In genomic region chr13:91365270-91365952, GRCm38 (mm10) we compare ENCODE assay signal across 9 mouse cellular contexts.
DNase-seq lines count a peak whose midpoint lies in the region; ATAC-seq and TF ChIP-seq lines count a peak whose summit lies in the region.
"Had no signal": no experiment of that assay in that cellular context is flagged by ENCODE, and none has a peak within 500 bp of the region (broad histone marks: within the 10 kb centered on the region; RNA-seq: fewer than 3 reads in every experiment).

No protein-coding gene starts in this region.

- peak; percentile 98 for DNase-seq in heart, adult 11 months
- no peak for DNase-seq in embryonic facial prominence, embryonic 10.5 days (ENCODE audit: low spot score)
- DNase-seq in heart, adult 2 months: peak; percentile 88 to 90
- no peak for DNase-seq in limb, embryonic 10.5 days (ENCODE audit: low spot score)
- DNase-seq in ovary, adult 18-20 months (ENCODE audit: low spot score): peak; percentile 85
- no peak for DNase-seq in thymus, postnatal 36 days

- no peak for TF ChIP-seq POLR2A in heart, adult 2 months (IDR thresholded peaks at IDR 0.05; ENCODE audit: insufficient read depth, low read depth, low read length)

- H3K9ac ChIP-seq in heart, embryonic 11.5 days (ENCODE audit: low read depth, low read length): no peak overlapping the region
- H3K9ac ChIP-seq in heart, adult 2 months (ENCODE audit: low read depth, low read length): no peak overlapping the region
- H3K9ac ChIP-seq in kidney, embryonic 15.5 days: no peak overlapping the region

- H3K27me3 ChIP-seq in heart, embryonic 11.5 days (ENCODE audit: control insufficient read depth, insufficient read depth, low read length): no peaks in the 10 kb centered on the region
- H3K27me3 ChIP-seq in embryonic facial prominence, embryonic 10.5 days (replicated peaks; ENCODE audit: low read depth, poor library complexity, severe bottlenecking): no peaks in the 10 kb centered on the region
- H3K27me3 ChIP-seq in heart, adult 2 months (ENCODE audit: control insufficient read depth, insufficient read depth, low read length): no peaks in the 10 kb centered on the region
- H3K27me3 ChIP-seq in kidney, embryonic 15.5 days: no peaks in the 10 kb centered on the region
- no peaks in the 10 kb centered on the region for H3K27me3 ChIP-seq in limb, embryonic 10.5 days (ENCODE audit: low read depth, poor library complexity, severe bottlenecking)

- no peaks in the 10 kb centered on the region for H3K79me2 ChIP-seq in heart, adult 2 months (replicated peaks; ENCODE audit: control insufficient read depth, insufficient read depth, low read length)

- WGBS in heart, embryonic 11.5 days (ENCODE audit: insufficient replicate concordance): 48% methylated on average over 2 of the region's 2 CpGs
- 74% methylated on average over 2 of the region's 2 CpGs for WGBS in embryonic facial prominence, embryonic 10.5 days
- WGBS in heart, adult 2 months: 45% methylated on average over 2 of the region's 2 CpGs
- WGBS in kidney, embryonic 15.5 days: 67% methylated on average over 2 of the region's 2 CpGs
- WGBS in limb, embryonic 10.5 days: 84% methylated on average over 2 of the region's 2 CpGs

- no peaks in the 10 kb centered on the region for H3K36me3 ChIP-seq in heart, embryonic 11.5 days (ENCODE audit: control insufficient read depth, insufficient read depth, low read length)
- H3K36me3 ChIP-seq in embryonic facial prominence, embryonic 10.5 days (replicated peaks): no peaks in the 10 kb centered on the region
- H3K36me3 ChIP-seq in heart, adult 2 months (ENCODE audit: control insufficient read depth, insufficient read depth, low read length): no peaks in the 10 kb centered on the region
- no peaks in the 10 kb centered on the region for H3K36me3 ChIP-seq in kidney, embryonic 15.5 days
- no peaks in the 10 kb centered on the region for H3K36me3 ChIP-seq in limb, embryonic 10.5 days

- no peaks in the 10 kb centered on the region for H3K9me3 ChIP-seq in heart, embryonic 11.5 days (replicated peaks; ENCODE audit: control insufficient read depth, low read length)
- no peaks in the 10 kb centered on the region for H3K9me3 ChIP-seq in embryonic facial prominence, embryonic 10.5 days
- H3K9me3 ChIP-seq in kidney, embryonic 15.5 days (replicated peaks): no peaks in the 10 kb centered on the region
- H3K9me3 ChIP-seq in limb, embryonic 10.5 days (replicated peaks): no peaks in the 10 kb centered on the region

- no peak overlapping the region for H3K4me3 ChIP-seq in heart, embryonic 11.5 days (ENCODE audit: low read depth, low read length)
- H3K4me3 ChIP-seq in embryonic facial prominence, embryonic 10.5 days: no peak overlapping the region
- no peak overlapping the region for H3K4me3 ChIP-seq in heart, adult 2 months
- no peak overlapping the region for H3K4me3 ChIP-seq in kidney, embryonic 15.5 days (replicated peaks)
- no peak overlapping the region for H3K4me3 ChIP-seq in limb, embryonic 10.5 days
- H3K4me3 ChIP-seq: erythroblast, embryonic 14.5 days had no signal

- no peak overlapping the region for H3K27ac ChIP-seq in heart, embryonic 11.5 days (ENCODE audit: low read depth, low read length)
- H3K27ac ChIP-seq in embryonic facial prominence, embryonic 10.5 days (replicated peaks): peak overlapping the region; percentile 63
- H3K27ac ChIP-seq in heart, adult 2 months: no peak overlapping the region
- no peak overlapping the region for H3K27ac ChIP-seq in kidney, embryonic 15.5 days
- peak overlapping the region; percentile 67; the same call in 1 of the 2 replicates for H3K27ac ChIP-seq in limb, embryonic 10.5 days

- TF ChIP-seq CTCF in heart, adult 2 months (IDR thresholded peaks at IDR 0.05): peak; percentile 43

- no peak for ATAC-seq in heart, embryonic 11.5 days (replicated peaks; ENCODE audit: insufficient number of reproducible peaks, low FRiP score, low TSS enrichment)
- peak; percentile 48; the same call in 1 of the 2 replicates for ATAC-seq in kidney, embryonic 15.5 days (replicated peaks; ENCODE audit: low FRiP score)

- intact Hi-C loops in heart, adult 2 months (cut with DNase I): loop anchor here (5.0 to 10.0 kb wide), 3 partner anchors 143 to 401 kb away; partner anchors contain the start of gene Atg10

- no peak for TF ChIP-seq EP300 in heart, adult 2 months (IDR thresholded peaks at IDR 0.05; ENCODE audit: insufficient read depth, low read depth, low read length)

- H3K4me1 ChIP-seq in heart, embryonic 11.5 days (ENCODE audit: control insufficient read depth, insufficient read depth, low read length): peaks cover 20% of the 10 kb centered on the region
- peaks cover 30% of the 10 kb centered on the region for H3K4me1 ChIP-seq in embryonic facial prominence, embryonic 10.5 days
- H3K4me1 ChIP-seq in heart, adult 2 months (ENCODE audit: control insufficient read depth, insufficient read depth, low read length): peaks cover 1% of the 10 kb centered on the region; the same call in 1 of the 2 replicates
- H3K4me1 ChIP-seq in kidney, embryonic 15.5 days: peaks cover 12% of the 10 kb centered on the region
- H3K4me1 ChIP-seq in limb, embryonic 10.5 days: peaks cover 30% of the 10 kb centered on the region

- no peak overlapping the region for H3K4me2 ChIP-seq in heart, embryonic 11.5 days
- no peak overlapping the region for H3K4me2 ChIP-seq in kidney, embryonic 15.5 days

Comparison
In these comparisons a context has a peak if more than half of its experiments do, and no peak if none do; other contexts are left out.
1. DNase-seq: peak in heart, adult 11 months (single experiment), heart, adult 2 months (2 of 2) and ovary, adult 18-20 months (single experiment); none in embryonic facial prominence, embryonic 10.5 days (single experiment), limb, embryonic 10.5 days (single experiment) and thymus, postnatal 36 days (0 of 2).
2. H3K27ac ChIP-seq: peak in embryonic facial prominence, embryonic 10.5 days (single experiment) and limb, embryonic 10.5 days (single experiment); none in heart, embryonic 11.5 days (single experiment), heart, adult 2 months (single experiment) and kidney, embryonic 15.5 days (single experiment).